Comparison of ENCODE assay signal across 10 mouse cellular contexts in genomic region chr17:27393432-27393831, GRCm38 (mm10).
DNase-seq lines count a peak whose midpoint lies in the region; ATAC-seq and TF ChIP-seq lines count a peak whose summit lies in the region.
"Had no signal": no experiment of that assay in that cellular context is flagged by ENCODE, and none has a peak within 500 bp of the region (broad histone marks: within the 10 kb centered on the region; RNA-seq: fewer than 3 reads in every experiment).

No protein-coding gene starts in this region.

- no peak for TF ChIP-seq POLR2A in MEL (IDR thresholded peaks at IDR 0.05; ENCODE audit: control insufficient read depth in 1 of 2, insufficient read depth in 1 of 2, low read depth in 1 of 2, low read length in 2 of 2, poor library complexity in 1 of 2)

- no peaks in the 10 kb centered on the region for H3K9me3 ChIP-seq in liver, embryonic 14.5 days (ENCODE audit: control insufficient read depth, low read length)
- no peaks in the 10 kb centered on the region for H3K9me3 ChIP-seq in liver, embryonic 12.5 days (replicated peaks)
- peaks cover 5% of the 10 kb centered on the region for H3K9me3 ChIP-seq in E14TG2a.4 (ENCODE audit: low read length)
- H3K9me3 ChIP-seq in MEL (replicated peaks; ENCODE audit: insufficient read depth, low read length) = no peaks in the 10 kb centered on the region
- H3K9me3 ChIP-seq in hindbrain, postnatal 0 days (ENCODE audit: low read length) = no peaks in the 10 kb centered on the region
- H3K9me3 ChIP-seq: forebrain, embryonic 13.5 days; neural tube, embryonic 12.5 days had no signal

- DNase-seq in liver, embryonic 14.5 days (ENCODE audit: low read depth in 3 of 3, low spot score in 3 of 3) = no peak
- peak; percentile 6 for DNase-seq in MEL (ENCODE audit: low read depth, low spot score)
- DNase-seq in hindbrain, postnatal 0 days (ENCODE audit: low spot score) = peak; percentile 32
- no peak for DNase-seq in heart, postnatal 4 days
- DNase-seq: kidney, postnatal 4 days had no signal

- TF ChIP-seq EP300 in liver, embryonic 14.5 days (IDR thresholded peaks at IDR 0.05; ENCODE audit: low read depth) = no peak
- TF ChIP-seq EP300 in MEL (IDR thresholded peaks at IDR 0.05; ENCODE audit: low read depth in 1 of 2, low read length in 2 of 2) = no peak

- WGBS in liver, embryonic 14.5 days (ENCODE audit: insufficient replicate concordance) = 79% methylated on average over 4 of the region's 4 CpGs
- WGBS in liver, embryonic 12.5 days (ENCODE audit: insufficient replicate concordance) = 72% methylated on average over 4 of the region's 4 CpGs
- WGBS in hindbrain, postnatal 0 days = 91% methylated on average over 4 of the region's 4 CpGs

- no peak overlapping the region for H3K4me3 ChIP-seq in liver, embryonic 14.5 days (ENCODE audit: insufficient read depth in 1 of 2, low read depth in 2 of 2, low read length in 2 of 2)
- no peak overlapping the region for H3K4me3 ChIP-seq in liver, embryonic 12.5 days
- H3K4me3 ChIP-seq in E14TG2a.4 (replicated peaks; ENCODE audit: low read length) = peak overlapping the region; percentile 35
- H3K4me3 ChIP-seq in MEL (ENCODE audit: control insufficient read depth in 1 of 2, insufficient read depth in 1 of 2, low read depth in 2 of 2, low read length in 2 of 2) = no peak overlapping the region
- H3K4me3 ChIP-seq in hindbrain, postnatal 0 days (ENCODE audit: low read length) = no peak overlapping the region
- H3K4me3 ChIP-seq: forebrain, embryonic 13.5 days; neural tube, embryonic 12.5 days had no signal

- H3K4me2 ChIP-seq in liver, embryonic 14.5 days (ENCODE audit: low read depth) = no peak overlapping the region
- no peak overlapping the region for H3K4me2 ChIP-seq in liver, embryonic 12.5 days
- no peak overlapping the region for H3K4me2 ChIP-seq in hindbrain, postnatal 0 days (ENCODE audit: low read depth, low read length)
- H3K4me2 ChIP-seq: forebrain, embryonic 13.5 days; neural tube, embryonic 12.5 days had no signal

- no peaks in the 10 kb centered on the region for H3K4me1 ChIP-seq in liver, embryonic 14.5 days (replicated peaks; ENCODE audit: control insufficient read depth in 2 of 2, insufficient read depth in 2 of 2, low read length in 1 of 2)
- H3K4me1 ChIP-seq in liver, embryonic 12.5 days = no peaks in the 10 kb centered on the region
- H3K4me1 ChIP-seq in E14TG2a.4 (replicated peaks; ENCODE audit: low read depth, low read length) (peaks cover 49% of the 10 kb centered on the region), MEL (ENCODE audit: control insufficient read depth in 1 of 2, insufficient read depth in 2 of 2, low read length in 2 of 2) (no peaks in the 10 kb centered on the region)
- H3K4me1 ChIP-seq in hindbrain, postnatal 0 days (ENCODE audit: insufficient read depth, low read length) = peaks cover 5% of the 10 kb centered on the region

- no peaks in the 10 kb centered on the region for H3K27me3 ChIP-seq in liver, embryonic 14.5 days (ENCODE audit: control insufficient read depth, insufficient read depth, low read length)
- H3K27me3 ChIP-seq in liver, embryonic 12.5 days (replicated peaks) = 0 out of 2 replicates have a peak, but pooled peaks cover 5% of the 10 kb centered on the region
- H3K27me3 ChIP-seq in E14TG2a.4 (ENCODE audit: insufficient read depth, low read length) (peaks cover 28% of the 10 kb centered on the region), MEL (ENCODE audit: control insufficient read depth in 1 of 2, insufficient read depth in 2 of 2, low read length in 2 of 2) (no peaks in the 10 kb centered on the region)
- H3K27me3 ChIP-seq in hindbrain, postnatal 0 days (ENCODE audit: insufficient read depth, low read length) = no peaks in the 10 kb centered on the region
- H3K27me3 ChIP-seq: neural tube, embryonic 12.5 days had no signal

- TF ChIP-seq RAD21 in MEL (IDR thresholded peaks at IDR 0.05; ENCODE audit: low read depth, low read length) = peak; percentile 35

- no peaks in the 10 kb centered on the region for H3K79me2 ChIP-seq in MEL (ENCODE audit: control insufficient read depth, insufficient read depth, low read length, poor library complexity)

- ATAC-seq in liver, embryonic 14.5 days (ENCODE audit: insufficient read depth) = no peak
- no peak for ATAC-seq in liver, embryonic 12.5 days
- 0 out of 2 replicates have a peak, but pooled peaks have one; percentile 11 for ATAC-seq in hindbrain, postnatal 0 days
- no peak for ATAC-seq in megakaryocyte progenitor cell, adult 5-6 weeks (replicated peaks; ENCODE audit: poor library complexity)
- ATAC-seq: forebrain, embryonic 13.5 days had no signal

- no peaks in the 10 kb centered on the region for H3K36me3 ChIP-seq in liver, embryonic 14.5 days (replicated peaks; ENCODE audit: control insufficient read depth, insufficient read depth, low read depth)
- no peaks in the 10 kb centered on the region for H3K36me3 ChIP-seq in liver, embryonic 12.5 days
- H3K36me3 ChIP-seq in E14TG2a.4 (ENCODE audit: insufficient read depth, low read length) (no peaks in the 10 kb centered on the region), MEL (ENCODE audit: control insufficient read depth in 1 of 2, insufficient read depth in 2 of 2, low read length in 2 of 2) (no peaks in the 10 kb centered on the region)
- no peaks in the 10 kb centered on the region for H3K36me3 ChIP-seq in hindbrain, postnatal 0 days (ENCODE audit: insufficient read depth, low read length)
- H3K36me3 ChIP-seq: neural tube, embryonic 12.5 days had no signal

- peak; percentile 45 for TF ChIP-seq CTCF in liver, embryonic 14.5 days (IDR thresholded peaks at IDR 0.05; ENCODE audit: low read depth)
- TF ChIP-seq CTCF in E14TG2a.4 (conservative IDR thresholded peaks at IDR 0.05; ENCODE audit: low read length) = peak; percentile 69
- peak; percentile 25 to 45 (median 41); a peak in 5 of 6 replicates for TF ChIP-seq CTCF in MEL (IDR thresholded peaks at IDR 0.05 in 2 of 3, conservative IDR thresholded peaks at IDR 0.05 in 1 of 3; ENCODE audit: control insufficient read depth in 1 of 3, insufficient read depth in 1 of 3, low read depth in 2 of 3, low read length in 3 of 3, poor library complexity in 1 of 3, severe bottlenecking in 1 of 3)
- peak; percentile 58 for TF ChIP-seq CTCF in hindbrain, postnatal 0 days (IDR thresholded peaks at IDR 0.05; ENCODE audit: low read depth)

- no peak overlapping the region for H3K9ac ChIP-seq in liver, embryonic 14.5 days (replicated peaks)
- H3K9ac ChIP-seq in liver, embryonic 12.5 days = no peak overlapping the region
- no peak overlapping the region for H3K9ac ChIP-seq in MEL (ENCODE audit: control insufficient read depth, low read depth, low read length, poor library complexity, severe bottlenecking)
- H3K9ac ChIP-seq in hindbrain, postnatal 0 days (replicated peaks; ENCODE audit: low read length) = no peak overlapping the region
- H3K9ac ChIP-seq: forebrain, embryonic 13.5 days; neural tube, embryonic 12.5 days had no signal

- H3K27ac ChIP-seq in liver, embryonic 14.5 days = no peak overlapping the region
- H3K27ac ChIP-seq in liver, embryonic 12.5 days = no peak overlapping the region
- no peak overlapping the region for H3K27ac ChIP-seq in MEL (ENCODE audit: control insufficient read depth, low read depth, low read length)
- H3K27ac ChIP-seq in hindbrain, postnatal 0 days = no peak overlapping the region
- H3K27ac ChIP-seq: forebrain, embryonic 13.5 days; neural tube, embryonic 12.5 days had no signal

TF ChIP-seq in MEL, 35 proteins besides CTCF, POLR2A, EP300 and RAD21:
- TF ChIP-seq MAZ (IDR thresholded peaks at IDR 0.05; ENCODE audit: low read depth, low read length) = no peak
- TF ChIP-seq NELFE (IDR thresholded peaks at IDR 0.05; ENCODE audit: low read depth, low read length) = no peak
- peak; percentile 41; the same call in 1 of the 2 replicates for TF ChIP-seq ZC3H11A (IDR thresholded peaks at IDR 0.05; ENCODE audit: low read depth, low read length)
- peak; percentile 44 for TF ChIP-seq SMC3 (IDR thresholded peaks at IDR 0.05; ENCODE audit: low read depth, low read length)
- no peak for TF ChIP-seq MYC (IDR thresholded peaks at IDR 0.05; ENCODE audit: low read depth, low read length)
TF ChIP-seq in MEL: peak in this region for 2.

Comparison
In these comparisons a context has a peak if more than half of its experiments do, and no peak if none do; other contexts are left out.
1. DNase-seq: peak in MEL (single experiment) and hindbrain, postnatal 0 days (single experiment); none in liver, embryonic 14.5 days (0 of 3) and heart, postnatal 4 days (single experiment).
2. Peak in every context shown above with its lines, with median percentiles within 50 percentile points of each other: CTCF ChIP-seq.